Mouse (Mus musculus) small intestine, adult 2 months (tissue): ENCODE measurements at regions not wholly inside any gene's neighbourhood (a gene's known extent, or its start where the extent isn't known, plus 50 kb on each side); places are given as distances from the start of the nearest gene placed in this dataset.

ENCODE experiments used
- CTCF ChIP-seq: fragments of 200-500 bp; IDR thresholded peaks from 2 replicates; pipeline ENCODE4 v1.5.1; 2012; ENCODE audit warnings: low read depth, mild to moderate bottlenecking, control low read depth, inconsistent platforms, low read length, moderate library complexity, mixed read lengths; ENCODE audit not compliant: insufficient replicate concordance, insufficient read length; ENCODE audit errors: extremely low read depth
- POLR2A ChIP-seq: fragments of 200-500 bp; IDR thresholded peaks from 2 replicates; pipeline ENCODE4 v1.6.1; 2012; ENCODE audit warnings: low read depth, mild to moderate bottlenecking, control low read depth, inconsistent platforms, low read length, moderate library complexity

- no peak for TF ChIP-seq CTCF
- TF ChIP-seq POLR2A, result no peak
These were observed 160.1 kb upstream of the Gm12728 start for GRCm38 (mm10) chr4:105629581-105629980.
